Mouse (Mus musculus) ES-E14 (cell line): ENCODE data around the gene Olfr801.

ENCODE experiments used
- CHD2 ChIP-seq: IDR thresholded peaks from 2 replicates; pipeline ENCODE4 v1.6.1; 2014; ENCODE audit warnings: mild to moderate bottlenecking, low read depth, low read length, inconsistent platforms
- HCFC1 ChIP-seq: IDR thresholded peaks from 2 replicates; pipeline ENCODE4 v1.6.1; 2012; ENCODE audit warnings: low read length, inconsistent platforms, borderline replicate concordance; ENCODE audit not compliant: insufficient read depth
- MAFK ChIP-seq: IDR thresholded peaks from 2 replicates; pipeline ENCODE4 v1.6.1; 2014; ENCODE audit warnings: mild to moderate bottlenecking, low read depth, low read length, inconsistent platforms; ENCODE audit not compliant: insufficient read depth
- ZC3H11A ChIP-seq: IDR thresholded peaks from 2 replicates; pipeline ENCODE4 v1.6.1; 2012; ENCODE audit warnings: low read depth, mild to moderate bottlenecking, inconsistent platforms, low read length, borderline replicate concordance
- ZNF384 ChIP-seq: IDR thresholded peaks from 2 replicates; pipeline ENCODE4 v1.6.1; 2012; ENCODE audit warnings: low read depth, low read length, inconsistent platforms

GRCm38 (mm10) chr10:129627834-129628233, 45.8 kb downstream of the Olfr801 start, which contains the start of gene Olfr798:
- no peak for TF ChIP-seq ZC3H11A
- no peak for TF ChIP-seq ZNF384
- TF ChIP-seq CHD2: no peak
- no peak for TF ChIP-seq HCFC1
- no peak for TF ChIP-seq MAFK
